Mouse (Mus musculus) kidney, adult 8-10 months (tissue): Measurements from ENCODE around the gene Caskin2.
"Not testable (repeated sequence)": the region's sequence is repeated elsewhere in the genome, so short reads cannot be mapped to it uniquely, and the experiment has no call there.

Experiments
- DNase-seq, 2 experiments: peaks; one replicate each; pipeline ENCODE4 v3.0.0; 2022

Caskin2 gene

GRCm38 (mm10) chr11:115813507-115814296 is at the start of gene Caskin2:
Gene Caskin2, minus strand, starts transcription at chr11:115813639.
- DNase-seq = peak; percentile 96

- DNase-seq = peak; percentile 83 to 87
These were observed 45.9 kb upstream of the Caskin2 start for GRCm38 (mm10) chr11:115859143-115859945.

GRCm38 (mm10) chr11:115858354-115858753 is 44.9 kb upstream of the Caskin2 start, which contains the start of gene Myo15b:
Gene Myo15b, plus strand, starts transcription at chr11:115858406.
- DNase-seq = no peak

- peak in 1 of 2 experiments; percentile 49 for DNase-seq
These were observed 44.5 kb upstream of the Caskin2 start for GRCm38 (mm10) chr11:115857936-115858335.

- not testable (repeated sequence) for DNase-seq
These were observed 43.7 kb upstream of the Caskin2 start for GRCm38 (mm10) chr11:115857146-115857545.

GRCm38 (mm10) chr11:115854674-115855073 is 41.2 kb upstream of the Caskin2 start:
- DNase-seq = no peak

GRCm38 (mm10) chr11:115845819-115846218 is 32.4 kb upstream of the Caskin2 start:
- no peak for DNase-seq

GRCm38 (mm10) chr11:115844240-115844639 is 30.8 kb upstream of the Caskin2 start:
- DNase-seq = peak in 1 of 2 experiments; percentile 58

- DNase-seq = peak; percentile 95 to 98
These were observed 30.4 kb upstream of the Caskin2 start for GRCm38 (mm10) chr11:115843891-115844239.

- no peak for DNase-seq
These were observed 29.9 kb upstream of the Caskin2 start for GRCm38 (mm10) chr11:115843141-115843890.

GRCm38 (mm10) chr11:115841961-115842550 is 28.6 kb upstream of the Caskin2 start:
- peak in 1 of 2 experiments; percentile 44 for DNase-seq

GRCm38 (mm10) chr11:115841044-115841443 is 27.6 kb upstream of the Caskin2 start:
- no peak for DNase-seq

GRCm38 (mm10) chr11:115839732-115840131 is 26.3 kb upstream of the Caskin2 start:
- DNase-seq = no peak

- peak; percentile 64 to 74 for DNase-seq
These were observed 25.5 kb upstream of the Caskin2 start for GRCm38 (mm10) chr11:115838895-115839311.

- peak in 1 of 2 experiments; percentile 50 for DNase-seq
These were observed 24.3 kb upstream of the Caskin2 start for GRCm38 (mm10) chr11:115837606-115838345.

GRCm38 (mm10) chr11:115836656-115837395 is 23.4 kb upstream of the Caskin2 start:
- peak; percentile 68 to 82 for DNase-seq

- peak; percentile 55 to 65 for DNase-seq
These were observed 20.6 kb upstream of the Caskin2 start for GRCm38 (mm10) chr11:115834033-115834432.

- peak; percentile 41 to 56 for DNase-seq
These were observed 19.6 kb upstream of the Caskin2 start for GRCm38 (mm10) chr11:115833021-115833513.

GRCm38 (mm10) chr11:115832523-115832922 is 19.1 kb upstream of the Caskin2 start:
- peak; percentile 94 for DNase-seq

- no peak for DNase-seq
These were observed 18.6 kb upstream of the Caskin2 start for GRCm38 (mm10) chr11:115832064-115832463.

GRCm38 (mm10) chr11:115831518-115831917 is 18.1 kb upstream of the Caskin2 start:
- no peak for DNase-seq
